Mouse (Mus musculus) embryonic facial prominence, embryonic 13.5 days (tissue): Measurements from ENCODE around the gene Cyp8b1. TPM values are rescaled to one million over a fixed set of nuclear protein-coding genes. Genes with fewer than 3 reads are reported as not detected.

Source experiments
- polyA plus RNA-seq: library from polyadenylated mRNA; unstranded; fragments of >200 nt; fragmentation: Nextera tagmentation; extraction: Ambion mirVana; gene quantifications from 2 replicates; pipeline ENCODE4 v1.2.1, GENCODE M21; 2015

Cyp8b1 gene
- polyA plus RNA-seq, 1 experiment from 2014 or later = not detected

Other genes with a start within 250 kb of the Cyp8b1 start
- 15.8 and 16.8 TPM in 2 replicates for gene Sec22c, start 210.8 kb downstream of the Cyp8b1 start, polyA plus RNA-seq
- gene Ss18l2, start 206.0 kb downstream of the Cyp8b1 start, polyA plus RNA-seq = 115 and 129 TPM in 2 replicates
- gene Nktr, start 197.1 kb downstream of the Cyp8b1 start, polyA plus RNA-seq = 70.1 and 84.9 TPM in 2 replicates
- gene Zfp651, start 157.0 kb downstream of the Cyp8b1 start, polyA plus RNA-seq = 14.0 and 16.5 TPM in 2 replicates
- 1.1 and 1.2 TPM in 2 replicates for gene Klhl40, start 138.7 kb downstream of the Cyp8b1 start, polyA plus RNA-seq
- gene Hhatl, start 123.8 kb downstream of the Cyp8b1 start, polyA plus RNA-seq = 0.20 TPM in 1 of 2 replicates, not detected in the other
- 0.85 and 1.0 TPM in 2 replicates for gene Ccdc13, start 76.8 kb downstream of the Cyp8b1 start, polyA plus RNA-seq
- 162 and 168 TPM in 2 replicates for gene Higd1a, start 57.9 kb downstream of the Cyp8b1 start, polyA plus RNA-seq
- 0.58 TPM in 1 of 2 replicates, not detected in the other for gene Ackr2, start 17.9 kb downstream of the Cyp8b1 start, polyA plus RNA-seq
- gene Fam198a, start 34.7 kb upstream of the Cyp8b1 start, polyA plus RNA-seq = 2.4 and 3.2 TPM in 2 replicates
- 15.1 and 16.9 TPM in 2 replicates for gene Pomgnt2, start 80.8 kb upstream of the Cyp8b1 start, polyA plus RNA-seq
- 50.8 and 54.2 TPM in 2 replicates for gene Snrk, start 201.0 kb upstream of the Cyp8b1 start, polyA plus RNA-seq